Mouse (Mus musculus): ENCODE data around the gene Myof.

- TF ChIP-seq CTCF (IDR thresholded peaks at IDR 0.05; ENCODE audit: control insufficient read depth, insufficient read depth, insufficient replicate concordance, low read depth, low read length) (no peak), POLR2A (IDR thresholded peaks at IDR 0.05; ENCODE audit: control insufficient read depth, low read depth, low read length) (no peak)
These were observed 86.1 kb downstream of the Myof start for GRCm38 (mm10) chr19:37957256-37957655.
